Mouse (Mus musculus): Measurements from ENCODE around the gene Pax7.

Gene Pax7

GRCm38 (mm10) chr4:139831501-139832230 is 1.7 kb downstream of the Pax7 start:
- no peak for DNase-seq (ENCODE audit: low spot score in 2 of 2)

GRCm38 (mm10) chr4:139830581-139831387 is 2.5 kb downstream of the Pax7 start:
- no peak for DNase-seq (ENCODE audit: low spot score in 2 of 2)

- DNase-seq (ENCODE audit: low spot score in 2 of 2) = no peak
Measured at GRCm38 (mm10) chr4:139830053-139830452, 3.3 kb downstream of the Pax7 start.

GRCm38 (mm10) chr4:139828871-139829590 is 4.3 kb downstream of the Pax7 start:
- DNase-seq (ENCODE audit: low spot score in 2 of 2) = no peak

GRCm38 (mm10) chr4:139828283-139828678 is 5.0 kb downstream of the Pax7 start:
- DNase-seq (ENCODE audit: low spot score in 2 of 2) = no peak

GRCm38 (mm10) chr4:139827501-139828282 is 5.6 kb downstream of the Pax7 start:
- DNase-seq (ENCODE audit: low spot score in 2 of 2) = no peak

GRCm38 (mm10) chr4:139826231-139826630 is 7.1 kb downstream of the Pax7 start:
- DNase-seq (ENCODE audit: low spot score in 2 of 2) = no peak

- no peak for DNase-seq (ENCODE audit: low spot score in 2 of 2)
Measured at GRCm38 (mm10) chr4:139825326-139826112, 7.8 kb downstream of the Pax7 start.

GRCm38 (mm10) chr4:139824572-139825325 is 8.6 kb downstream of the Pax7 start:
- no peak for DNase-seq (ENCODE audit: low spot score in 2 of 2)

- DNase-seq (ENCODE audit: low spot score in 2 of 2) = no peak
Measured at GRCm38 (mm10) chr4:139823870-139824472, 9.4 kb downstream of the Pax7 start.

- no peak for DNase-seq (ENCODE audit: low spot score in 2 of 2)
Measured at GRCm38 (mm10) chr4:139823138-139823869, 10.0 kb downstream of the Pax7 start.

GRCm38 (mm10) chr4:139822214-139823137 is 10.9 kb downstream of the Pax7 start:
- no peak for DNase-seq (ENCODE audit: low spot score in 2 of 2)

- DNase-seq (ENCODE audit: low spot score in 2 of 2) = no peak
Measured at GRCm38 (mm10) chr4:139821491-139822160, 11.7 kb downstream of the Pax7 start.

- no peak for DNase-seq (ENCODE audit: low spot score in 2 of 2)
Measured at GRCm38 (mm10) chr4:139821071-139821470, 12.3 kb downstream of the Pax7 start.

GRCm38 (mm10) chr4:139819411-139820030 is 13.8 kb downstream of the Pax7 start:
- DNase-seq (ENCODE audit: low spot score in 2 of 2) = no peak

- no peak for DNase-seq (ENCODE audit: low spot score in 2 of 2)
Measured at GRCm38 (mm10) chr4:139818163-139818562, 15.2 kb downstream of the Pax7 start.
